Mouse (Mus musculus) kidney, embryonic 15.5 days (tissue): ENCODE measurements at regions not wholly inside any gene's neighbourhood (a gene's known extent, or its start where the extent isn't known, plus 50 kb on each side); places are given as distances from the start of the nearest gene placed in this dataset.

Experiments used
- ATAC-seq: fragments of 200-750 bp; cut with Nextera tagmentation; replicated peaks from 2 replicates; pipeline ENCODE4 v1.8.0; 2017; ENCODE audit warnings: moderate TSS enrichment; ENCODE audit not compliant: low FRiP score
- H3K27ac ChIP-seq: fragments of 300-500 bp; sonication (generic); 2 replicates; pipeline ENCODE4 v1.5.1; 2015; ENCODE audit warnings: mild to moderate bottlenecking, inconsistent platforms
- H3K27me3 ChIP-seq: fragments of 300-500 bp; sonication (generic); 2 replicates; pipeline ENCODE4 v1.6.1; 2015; ENCODE audit warnings: inconsistent platforms
- H3K36me3 ChIP-seq: fragments of 300-500 bp; sonication (generic); 2 replicates; pipeline ENCODE4 v1.6.1; 2015; ENCODE audit warnings: inconsistent platforms
- H3K4me1 ChIP-seq: fragments of 300-500 bp; sonication (generic); 2 replicates; pipeline ENCODE4 v1.6.1; 2015; ENCODE audit warnings: inconsistent platforms
- H3K4me2 ChIP-seq: fragments of 300-500 bp; sonication (generic); 2 replicates; pipeline ENCODE4 v1.6.1; 2015; ENCODE audit warnings: moderate library complexity, mild to moderate bottlenecking, inconsistent platforms
- H3K4me3 ChIP-seq: fragments of 300-500 bp; sonication (generic); replicated peaks from 2 replicates; pipeline ENCODE4 v1.5.1; 2015; ENCODE audit warnings: mild to moderate bottlenecking, inconsistent platforms
- H3K9ac ChIP-seq: fragments of 300-500 bp; sonication (generic); 2 replicates; pipeline ENCODE4 v1.6.1; 2015; ENCODE audit warnings: mild to moderate bottlenecking, inconsistent platforms
- H3K9me3 ChIP-seq: fragments of 300-500 bp; sonication (generic); replicated peaks from 2 replicates; pipeline ENCODE4 v1.6.1; 2016; ENCODE audit warnings: inconsistent platforms
- WGBS: fragments of 180-500 bp; shearing (Covaris S2); methylation state at CpG from one replicate; pipeline ENCODE4 v1.1.7; 2015; ENCODE audit warnings: mixed read lengths; 5-methylcytosine and 5-hydroxymethylcytosine counted together

GRCm38 (mm10) chr1:169283440-169283839 lies 247.8 kb downstream of the Nuf2 start:
- ATAC-seq: no peak
- 93% methylated on average over 5 of the region's 5 CpGs for WGBS

GRCm38 (mm10) chr1:169270750-169271149 lies 260.5 kb downstream of the Nuf2 start:
- Histone ChIP-seq H3K9me3 (no peaks in the 10 kb centered on the region), H3K4me1 (no peaks in the 10 kb centered on the region), H3K27ac (no peak overlapping the region), H3K4me2 (no peak overlapping the region), H3K36me3 (no peaks in the 10 kb centered on the region), H3K9ac (no peak overlapping the region), H3K4me3 (no peak overlapping the region), H3K27me3 (no peaks in the 10 kb centered on the region)
- 45% methylated on average over 4 of the region's 4 CpGs for WGBS
- ATAC-seq: no peak

More at GRCm38 (mm10) chr1:169283440-169283839, 247.8 kb downstream of the Nuf2 start:
- Histone ChIP-seq H3K9me3 (no peaks in the 10 kb centered on the region), H3K4me2 (no peak overlapping the region), H3K27ac (no peak overlapping the region), H3K4me3 (no peak overlapping the region), H3K36me3 (no peaks in the 10 kb centered on the region), H3K27me3 (no peaks in the 10 kb centered on the region), H3K4me1 (no peaks in the 10 kb centered on the region), H3K9ac (no peak overlapping the region)

GRCm38 (mm10) chr1:169263984-169264660 lies 267.1 kb downstream of the Nuf2 start:
- Histone ChIP-seq H3K4me1 (peaks cover 5% of the 10 kb centered on the region), H3K27me3 (no peaks in the 10 kb centered on the region), H3K36me3 (no peaks in the 10 kb centered on the region), H3K27ac (no peak overlapping the region), H3K9ac (no peak overlapping the region), H3K9me3 (no peaks in the 10 kb centered on the region), H3K4me3 (no peak overlapping the region), H3K4me2 (no peak overlapping the region)
- ATAC-seq: no peak
- WGBS: 85% methylated on average over 5 of the region's 5 CpGs

- WGBS: 25% methylated on average over 7 of the region's 7 CpGs
- no peak overlapping the region for H3K9ac ChIP-seq
- peaks cover 4% of the 10 kb centered on the region; the same call in 1 of the 2 replicates for H3K4me1 ChIP-seq
- no peaks in the 10 kb centered on the region for H3K36me3 ChIP-seq
- ATAC-seq: no peak
- H3K27me3 ChIP-seq: no peaks in the 10 kb centered on the region
- no peak overlapping the region for H3K4me2 ChIP-seq
- peak overlapping the region; percentile 67 for H3K27ac ChIP-seq
- no peak overlapping the region for H3K4me3 ChIP-seq
- no peaks in the 10 kb centered on the region for H3K9me3 ChIP-seq
Observed at GRCm38 (mm10) chr1:169254250-169254937, 276.9 kb downstream of the Nuf2 start.

- no peak for ATAC-seq
- no peaks in the 10 kb centered on the region for H3K27me3 ChIP-seq
- no peak overlapping the region for H3K4me3 ChIP-seq
- no peaks in the 10 kb centered on the region for H3K36me3 ChIP-seq
- WGBS: 59% methylated on average over 2 of the region's 2 CpGs
- no peak overlapping the region for H3K9ac ChIP-seq
- H3K27ac ChIP-seq: no peak overlapping the region
- no peaks in the 10 kb centered on the region for H3K9me3 ChIP-seq
- no peak overlapping the region for H3K4me2 ChIP-seq
- H3K4me1 ChIP-seq: peaks cover 4% of the 10 kb centered on the region; the same call in 1 of the 2 replicates
Observed at GRCm38 (mm10) chr1:169252189-169252588, 279.1 kb downstream of the Nuf2 start.

- Histone ChIP-seq H3K9me3 (no peaks in the 10 kb centered on the region), H3K27ac (no peak overlapping the region), H3K36me3 (no peaks in the 10 kb centered on the region), H3K9ac (no peak overlapping the region), H3K27me3 (no peaks in the 10 kb centered on the region), H3K4me3 (no peak overlapping the region), H3K4me1 (no peaks in the 10 kb centered on the region), H3K4me2 (no peak overlapping the region)
- 76% methylated on average over 7 of the region's 7 CpGs for WGBS
- no peak for ATAC-seq
Observed at GRCm38 (mm10) chr1:169249021-169249420, 282.2 kb downstream of the Nuf2 start.

GRCm38 (mm10) chr1:169240377-169240776 lies 290.9 kb downstream of the Nuf2 start:
- ATAC-seq: no peak

GRCm38 (mm10) chr1:169238671-169239090 lies 292.6 kb downstream of the Nuf2 start:
- H3K9ac ChIP-seq: no peak overlapping the region
- peak overlapping the region; percentile 85 for H3K27ac ChIP-seq
- no peaks in the 10 kb centered on the region for H3K36me3 ChIP-seq
- peak overlapping the region; percentile 47 for H3K4me2 ChIP-seq
- H3K4me3 ChIP-seq: no peak overlapping the region
- ATAC-seq: peak; percentile 89
- WGBS: 1% methylated on average over 16 of the region's 16 CpGs
- peaks cover 27% of the 10 kb centered on the region for H3K4me1 ChIP-seq
- H3K9me3 ChIP-seq: no peaks in the 10 kb centered on the region
- H3K27me3 ChIP-seq: no peaks in the 10 kb centered on the region

More at GRCm38 (mm10) chr1:169240377-169240776, 290.9 kb downstream of the Nuf2 start:
- Histone ChIP-seq H3K27me3 (no peaks in the 10 kb centered on the region), H3K9ac (no peak overlapping the region), H3K9me3 (no peaks in the 10 kb centered on the region), H3K4me2 (no peak overlapping the region), H3K27ac (peak overlapping the region; percentile 85; the same call in 1 of the 2 replicates), H3K4me1 (peaks cover 22% of the 10 kb centered on the region), H3K4me3 (no peak overlapping the region), H3K36me3 (no peaks in the 10 kb centered on the region)
- 62% methylated on average over 2 of the region's 2 CpGs for WGBS

- no peaks in the 10 kb centered on the region for H3K36me3 ChIP-seq
- H3K9me3 ChIP-seq: no peaks in the 10 kb centered on the region
- peaks cover 27% of the 10 kb centered on the region for H3K4me1 ChIP-seq
- H3K4me3 ChIP-seq: no peak overlapping the region
- 0 out of 2 replicates have a peak overlapping the region, but pooled peaks have one; percentile 32 for H3K27ac ChIP-seq
- no peaks in the 10 kb centered on the region for H3K27me3 ChIP-seq
- no peak overlapping the region for H3K4me2 ChIP-seq
- WGBS: 19% methylated on average over 2 of the region's 2 CpGs
- peak; percentile 24; the same call in 1 of the 2 replicates for ATAC-seq
- no peak overlapping the region for H3K9ac ChIP-seq
Observed at GRCm38 (mm10) chr1:169235276-169235681, 296.0 kb downstream of the Nuf2 start.

- Histone ChIP-seq H3K36me3 (no peaks in the 10 kb centered on the region), H3K4me1 (peaks cover 16% of the 10 kb centered on the region), H3K4me2 (no peak overlapping the region), H3K9ac (no peak overlapping the region), H3K4me3 (no peak overlapping the region), H3K27me3 (no peaks in the 10 kb centered on the region), H3K27ac (no peak overlapping the region), H3K9me3 (no peaks in the 10 kb centered on the region)
- 71% methylated on average over 3 of the region's 3 CpGs for WGBS
- no peak for ATAC-seq
Observed at GRCm38 (mm10) chr1:169233368-169233767, 297.9 kb downstream of the Nuf2 start.

GRCm38 (mm10) chr1:169230097-169230496 lies 301.2 kb downstream of the Nuf2 start:
- H3K36me3 ChIP-seq: no peaks in the 10 kb centered on the region
- H3K27me3 ChIP-seq: no peaks in the 10 kb centered on the region
- H3K4me2 ChIP-seq: no peak overlapping the region
- peak; percentile 73 for ATAC-seq
- H3K9me3 ChIP-seq: no peaks in the 10 kb centered on the region
- H3K9ac ChIP-seq: no peak overlapping the region
- H3K27ac ChIP-seq: peak overlapping the region; percentile 66; the same call in 1 of the 2 replicates
- 0 out of 2 replicates have a peak, but pooled peaks cover 2% of the 10 kb centered on the region for H3K4me1 ChIP-seq
- 33% methylated on average over 4 of the region's 4 CpGs for WGBS
- H3K4me3 ChIP-seq: no peak overlapping the region

- Histone ChIP-seq H3K4me3 (no peak overlapping the region), H3K36me3 (no peaks in the 10 kb centered on the region), H3K4me2 (no peak overlapping the region), H3K9ac (no peak overlapping the region), H3K9me3 (no peaks in the 10 kb centered on the region), H3K4me1 (0 out of 2 replicates have a peak, but pooled peaks cover 5% of the 10 kb centered on the region), H3K27ac (peak overlapping the region; percentile 46), H3K27me3 (no peaks in the 10 kb centered on the region)
- WGBS: 83% methylated on average over 2 of the region's 2 CpGs
- no peak for ATAC-seq
Observed at GRCm38 (mm10) chr1:169224431-169224830, 306.8 kb downstream of the Nuf2 start.
